Mouse (Mus musculus) intestine, embryonic 15.5 days (tissue): ENCODE measurements around the gene Ifngr2. TPM values are rescaled to one million over a fixed set of nuclear protein-coding genes. Genes with fewer than 3 reads are reported as not detected.

Experiments used
- ATAC-seq: fragments of 200-750 bp; cut with Nextera tagmentation; 2 replicates; pipeline ENCODE4 v1.8.0; 2017; ENCODE audit warnings: moderate TSS enrichment, moderate library complexity
- H3K27ac ChIP-seq: fragments of 300-500 bp; sonication (generic); 2 replicates; pipeline ENCODE4 v1.5.1; 2015; ENCODE audit warnings: mild to moderate bottlenecking, inconsistent platforms
- H3K27me3 ChIP-seq: fragments of 300-500 bp; sonication (generic); replicated peaks from 2 replicates; pipeline ENCODE4 v1.6.1; 2015; ENCODE audit warnings: inconsistent platforms
- H3K36me3 ChIP-seq: fragments of 300-500 bp; sonication (generic); 2 replicates; pipeline ENCODE4 v1.6.1; 2015; ENCODE audit warnings: inconsistent platforms
- H3K4me1 ChIP-seq: fragments of 300-500 bp; sonication (generic); replicated peaks from 2 replicates; pipeline ENCODE4 v1.6.1; 2015; ENCODE audit warnings: inconsistent platforms
- H3K4me2 ChIP-seq: fragments of 300-500 bp; sonication (generic); replicated peaks from 2 replicates; pipeline ENCODE4 v1.6.1; 2015; ENCODE audit warnings: mild to moderate bottlenecking, inconsistent platforms
- H3K4me3 ChIP-seq: fragments of 300-500 bp; sonication (generic); replicated peaks from 2 replicates; pipeline ENCODE4 v1.5.1; 2015; ENCODE audit warnings: inconsistent platforms
- H3K9ac ChIP-seq: fragments of 300-500 bp; sonication (generic); 2 replicates; pipeline ENCODE4 v1.6.1; 2015; ENCODE audit warnings: inconsistent platforms
- H3K9me3 ChIP-seq: fragments of 300-500 bp; sonication (generic); 2 replicates; pipeline ENCODE4 v1.6.1; 2016; ENCODE audit warnings: inconsistent platforms
- WGBS: fragments of 180-500 bp; shearing (Covaris S2); methylation state at CpG from one replicate; pipeline ENCODE4 v1.1.7; 2015; 5-methylcytosine and 5-hydroxymethylcytosine counted together
- polyA plus RNA-seq: library from polyadenylated mRNA; unstranded; fragments of >200 nt; fragmentation: Nextera tagmentation; extraction: Ambion mirVana; gene quantifications from 2 replicates; pipeline ENCODE4 v1.2.1, GENCODE M21; 2015

Gene Ifngr2
- polyA plus RNA-seq, 1 experiment from 2014 or later: 76.4 TPM

DNA sequence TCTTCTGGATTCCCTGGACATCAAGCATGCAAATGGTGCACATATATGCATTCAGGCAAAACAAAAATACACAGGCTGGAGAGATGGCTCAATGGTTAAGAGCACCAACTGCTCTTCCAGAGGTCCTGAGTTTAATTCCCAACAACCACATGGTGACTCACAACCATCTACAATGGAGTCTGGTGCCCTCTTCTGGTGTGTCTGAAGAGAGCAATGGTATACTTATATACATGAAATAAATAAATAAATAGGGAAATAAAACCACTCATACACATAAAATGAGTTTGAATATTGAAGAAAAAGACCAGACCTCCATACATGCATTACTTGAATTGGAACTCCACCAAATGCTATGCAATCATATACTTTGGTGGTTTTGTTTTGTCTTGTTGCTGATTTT, 52.4 kb downstream of the Ifngr2 start:
- H3K27me3 ChIP-seq: no peaks in the 10 kb centered on the region

DNA sequence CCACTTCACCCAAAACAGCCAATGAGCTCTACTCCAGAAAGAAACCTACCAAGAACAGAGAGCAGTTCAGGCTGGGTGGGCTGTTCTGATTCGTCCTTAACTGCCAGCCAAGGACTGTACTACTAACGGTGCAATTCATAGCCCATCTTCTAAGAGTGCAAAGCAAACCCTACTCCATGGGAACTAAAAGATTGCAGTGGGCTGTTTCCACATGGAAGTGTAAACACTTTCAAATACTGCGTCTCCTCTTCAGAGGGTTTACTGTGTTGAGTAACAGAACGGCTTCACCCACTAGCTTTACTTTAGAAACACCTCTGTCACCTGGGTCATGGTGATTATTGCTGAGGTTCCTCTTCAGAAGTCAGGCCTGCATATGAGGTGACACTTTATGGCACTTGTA, 54.2 kb downstream of the Ifngr2 start:
- 31% methylated on average over 4 of the region's 4 CpGs for WGBS

More for the DNA sequence above, 52.4 kb downstream of the Ifngr2 start:
- no peak overlapping the region for H3K4me2 ChIP-seq
- H3K36me3 ChIP-seq: no peaks in the 10 kb centered on the region
- H3K9ac ChIP-seq: no peak overlapping the region
- no peak overlapping the region for H3K4me3 ChIP-seq
- no peaks in the 10 kb centered on the region for H3K9me3 ChIP-seq
- no peak for ATAC-seq
- H3K4me1 ChIP-seq: peaks cover 9% of the 10 kb centered on the region
- H3K27ac ChIP-seq: no peak overlapping the region

DNA sequence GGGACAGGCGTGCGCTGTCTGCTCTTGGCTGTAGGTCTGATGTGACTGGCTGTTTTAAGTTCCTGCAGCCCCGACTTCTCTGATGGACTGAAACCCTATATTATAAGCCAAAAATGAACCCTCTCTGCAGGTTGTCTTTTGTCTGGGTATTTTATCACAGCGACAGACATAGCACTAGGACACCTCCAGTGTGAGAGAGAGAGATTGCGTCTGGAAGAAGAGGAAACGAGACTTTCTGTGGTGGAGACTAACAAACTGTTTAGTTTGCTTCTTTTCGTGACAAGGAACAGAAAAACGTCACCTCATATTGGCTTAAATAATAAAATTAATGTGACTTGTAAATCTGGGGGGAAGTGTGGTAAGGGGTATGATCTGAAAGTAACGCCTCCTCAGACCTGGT, 54.8 kb downstream of the Ifngr2 start:
- WGBS: 39% methylated on average over 9 of the region's 9 CpGs
- no peak for ATAC-seq

More for the DNA sequence above, 54.2 kb downstream of the Ifngr2 start:
- Histone ChIP-seq H3K4me2 (no peak overlapping the region), H3K4me3 (no peak overlapping the region), H3K27ac (no peak overlapping the region), H3K9me3 (no peaks in the 10 kb centered on the region), H3K27me3 (no peaks in the 10 kb centered on the region), H3K4me1 (peaks cover 9% of the 10 kb centered on the region), H3K9ac (no peak overlapping the region), H3K36me3 (no peaks in the 10 kb centered on the region)
- ATAC-seq: no peak

DNA sequence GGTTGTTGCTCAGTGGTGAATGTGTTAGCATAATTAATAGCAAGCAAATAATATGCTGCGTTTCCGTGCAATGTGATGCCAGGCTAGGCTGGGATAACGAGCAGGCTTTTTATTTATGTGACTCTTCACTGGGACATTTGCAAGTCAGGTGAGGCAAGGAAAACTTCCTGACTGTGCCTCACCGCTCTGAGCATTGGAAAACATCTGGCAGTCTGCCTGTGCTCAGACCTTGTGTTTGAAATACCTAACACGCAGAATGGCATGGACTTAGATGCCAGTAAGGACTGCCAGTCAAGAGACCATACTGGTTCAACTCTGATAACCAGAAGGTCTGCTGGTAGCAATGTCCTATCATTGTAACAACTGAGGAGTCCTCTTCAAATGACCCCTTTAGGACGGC, 58.3 kb downstream of the Ifngr2 start:
- no peaks in the 10 kb centered on the region for H3K36me3 ChIP-seq
- peaks cover 3% of the 10 kb centered on the region for H3K4me1 ChIP-seq
- no peak for ATAC-seq
- H3K27me3 ChIP-seq: no peaks in the 10 kb centered on the region
- 74% methylated on average over 6 of the region's 6 CpGs for WGBS
- H3K9ac ChIP-seq: no peak overlapping the region
- H3K27ac ChIP-seq: no peak overlapping the region
- H3K4me3 ChIP-seq: no peak overlapping the region
- no peaks in the 10 kb centered on the region for H3K9me3 ChIP-seq
- no peak overlapping the region for H3K4me2 ChIP-seq

More for the DNA sequence above, 54.8 kb downstream of the Ifngr2 start:
- no peaks in the 10 kb centered on the region for H3K36me3 ChIP-seq
- H3K4me3 ChIP-seq: no peak overlapping the region
- no peak overlapping the region for H3K9ac ChIP-seq
- H3K27me3 ChIP-seq: no peaks in the 10 kb centered on the region
- no peaks in the 10 kb centered on the region for H3K9me3 ChIP-seq
- H3K27ac ChIP-seq: no peak overlapping the region
- peaks cover 5% of the 10 kb centered on the region for H3K4me1 ChIP-seq
- no peak overlapping the region for H3K4me2 ChIP-seq

DNA sequence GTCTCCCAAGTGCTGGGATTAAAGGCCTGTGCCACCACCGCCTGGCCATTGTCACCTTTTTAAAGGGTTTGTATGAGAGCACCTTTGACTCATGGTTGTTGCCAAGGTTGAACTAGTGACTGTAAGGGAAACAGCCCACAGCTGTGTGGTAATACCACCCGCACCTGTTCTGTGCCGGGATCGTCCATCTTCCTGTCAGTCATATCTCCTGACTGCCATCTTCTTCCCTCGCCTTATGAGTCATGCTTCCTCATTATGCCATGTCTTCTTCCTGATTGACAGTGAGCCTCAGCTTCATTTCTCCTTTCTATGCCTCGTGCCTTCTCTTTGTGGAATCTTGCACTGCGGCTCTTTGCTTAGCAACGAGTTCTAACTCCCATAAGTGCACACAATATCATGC, 60.1 kb downstream of the Ifngr2 start:
- no peaks in the 10 kb centered on the region for H3K4me1 ChIP-seq
- no peak overlapping the region for H3K9ac ChIP-seq
- no peak overlapping the region for H3K4me3 ChIP-seq
- H3K4me2 ChIP-seq: no peak overlapping the region
- no peak for ATAC-seq
- no peak overlapping the region for H3K27ac ChIP-seq
- no peaks in the 10 kb centered on the region for H3K9me3 ChIP-seq
- no peaks in the 10 kb centered on the region for H3K27me3 ChIP-seq
- H3K36me3 ChIP-seq: no peaks in the 10 kb centered on the region
- WGBS: 84% methylated on average over 8 of the region's 8 CpGs

DNA sequence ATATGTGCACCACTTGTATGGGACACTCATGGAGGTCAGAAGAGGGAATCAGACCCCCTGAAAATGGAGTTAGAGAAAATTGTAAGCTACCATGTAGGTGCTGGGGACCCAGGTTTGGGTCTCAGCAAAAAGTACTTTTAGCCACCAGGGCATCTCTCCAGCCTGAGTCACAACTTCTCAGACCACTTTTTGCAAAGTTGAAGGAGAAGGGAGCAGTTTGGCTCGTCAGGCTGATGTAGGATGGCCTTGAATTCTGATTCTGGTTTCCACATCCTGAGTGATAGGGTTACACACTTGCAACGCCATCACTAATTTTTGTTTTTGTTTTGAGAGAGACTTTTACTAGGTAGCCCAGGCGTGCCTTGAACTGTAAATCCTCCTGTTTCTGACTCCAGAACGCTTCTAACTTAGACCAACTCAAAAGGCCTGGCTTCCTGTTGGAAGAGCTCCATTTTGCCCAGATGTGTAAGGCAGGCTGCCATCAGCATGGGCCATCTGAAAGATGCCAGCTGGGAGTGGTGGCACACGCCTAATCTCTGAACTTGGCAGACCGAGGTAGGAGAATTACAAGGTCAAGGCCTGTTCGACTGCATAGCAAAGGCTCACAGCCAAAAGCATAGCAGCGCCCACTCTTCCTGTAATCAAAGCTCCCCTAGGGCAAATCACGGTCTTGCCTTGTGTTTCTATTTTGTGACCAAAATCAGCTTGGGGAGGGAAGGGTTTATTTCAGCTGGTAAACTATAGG, 62.8 kb downstream of the Ifngr2 start:
- H3K36me3 ChIP-seq: no peaks in the 10 kb centered on the region
- H3K9me3 ChIP-seq: no peaks in the 10 kb centered on the region
- ATAC-seq: no peak
- no peaks in the 10 kb centered on the region for H3K4me1 ChIP-seq
- WGBS: 70% methylated on average over 9 of the region's 9 CpGs
- H3K9ac ChIP-seq: no peak overlapping the region
- no peak overlapping the region for H3K4me2 ChIP-seq
- no peaks in the 10 kb centered on the region for H3K27me3 ChIP-seq
- no peak overlapping the region for H3K4me3 ChIP-seq
- no peak overlapping the region for H3K27ac ChIP-seq

DNA sequence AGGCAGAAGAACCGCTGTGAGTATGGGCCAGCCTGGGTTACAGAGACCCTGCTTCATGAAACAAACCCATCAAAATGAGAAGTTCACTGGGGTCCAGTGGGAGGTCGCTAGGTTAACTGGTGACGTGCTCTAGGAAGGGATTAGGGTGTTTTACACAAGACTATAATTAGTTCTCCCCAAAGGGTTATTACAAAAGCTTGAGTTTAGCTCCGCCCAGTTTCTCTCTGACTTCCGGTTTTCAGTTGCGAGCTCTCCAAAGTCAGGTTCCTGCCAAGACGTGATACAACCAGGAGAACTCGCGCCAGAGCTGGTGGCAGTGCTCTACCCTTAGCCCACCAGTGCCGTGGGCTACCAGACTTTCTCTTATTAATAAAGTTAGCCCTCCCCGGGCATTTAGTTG, 64.4 kb downstream of the Ifngr2 start:
- no peaks in the 10 kb centered on the region for H3K27me3 ChIP-seq
- H3K27ac ChIP-seq: no peak overlapping the region
- WGBS: 69% methylated on average over 11 of the region's 11 CpGs
- no peak overlapping the region for H3K4me2 ChIP-seq
- no peak for ATAC-seq
- H3K4me1 ChIP-seq: no peaks in the 10 kb centered on the region
- no peaks in the 10 kb centered on the region for H3K9me3 ChIP-seq
- no peak overlapping the region for H3K4me3 ChIP-seq
- no peak overlapping the region for H3K9ac ChIP-seq
- H3K36me3 ChIP-seq: no peaks in the 10 kb centered on the region

DNA sequence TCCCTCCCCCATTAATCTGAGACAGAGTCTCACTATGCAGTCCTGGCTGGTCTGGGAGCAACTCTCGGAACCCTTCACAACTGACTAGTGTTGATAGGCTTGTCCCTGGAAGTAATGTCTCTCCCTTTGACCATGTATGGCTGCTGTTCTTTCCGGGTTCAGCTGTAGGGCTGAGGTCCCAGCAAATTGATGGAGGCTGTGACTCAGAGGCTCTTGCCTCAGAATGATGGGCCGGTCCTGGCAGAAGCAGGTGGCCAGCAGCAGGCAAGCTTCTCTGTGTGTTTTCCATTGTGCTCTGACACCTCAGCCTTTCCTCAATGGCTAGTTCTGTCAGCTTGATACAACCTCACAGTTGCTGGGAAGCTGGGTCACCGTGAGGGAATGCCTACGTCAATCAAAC, 65.7 kb downstream of the Ifngr2 start:
- H3K9me3 ChIP-seq: no peaks in the 10 kb centered on the region

DNA sequence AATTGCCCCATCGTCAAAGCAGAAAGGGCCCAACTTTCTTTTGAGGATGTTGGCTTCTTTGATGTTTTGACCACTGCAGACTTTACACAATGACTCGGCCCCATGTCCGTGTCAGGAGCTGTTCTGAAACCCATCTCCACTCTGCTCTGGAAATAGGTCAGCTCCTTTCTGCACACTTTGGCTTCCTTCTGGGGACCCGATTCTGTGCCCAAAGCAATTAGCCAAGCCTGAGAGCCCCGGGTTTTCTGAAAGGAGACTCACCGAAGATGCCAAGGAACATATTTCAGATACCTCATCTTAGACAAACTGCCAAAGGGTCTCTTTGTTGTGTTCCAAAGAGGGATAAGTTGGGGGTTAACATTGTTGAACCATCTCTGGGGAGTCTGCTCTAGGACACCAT, 67.7 kb downstream of the Ifngr2 start:
- Histone ChIP-seq H3K4me2 (no peak overlapping the region), H3K9me3 (no peaks in the 10 kb centered on the region), H3K4me1 (no peaks in the 10 kb centered on the region), H3K27me3 (no peaks in the 10 kb centered on the region), H3K9ac (no peak overlapping the region), H3K27ac (no peak overlapping the region), H3K36me3 (no peaks in the 10 kb centered on the region), H3K4me3 (no peak overlapping the region)
- no peak for ATAC-seq
- 82% methylated on average over 6 of the region's 6 CpGs for WGBS

More for the DNA sequence above, 65.7 kb downstream of the Ifngr2 start:
- Histone ChIP-seq H3K4me1 (no peaks in the 10 kb centered on the region), H3K27ac (no peak overlapping the region), H3K36me3 (no peaks in the 10 kb centered on the region), H3K9ac (no peak overlapping the region), H3K4me3 (no peak overlapping the region), H3K27me3 (no peaks in the 10 kb centered on the region), H3K4me2 (no peak overlapping the region)
- WGBS: 68% methylated on average over 5 of the region's 5 CpGs
- ATAC-seq: no peak

Other genes starting within 250 kb of the Ifngr2 start
- gene Ifnar2, start 174.3 kb upstream of the Ifngr2 start, polyA plus RNA-seq: 43.9 and 44.5 TPM in 2 replicates
- gene Gm21970, start 155.4 kb upstream of the Ifngr2 start, polyA plus RNA-seq: not detected in 2 replicates
- gene Il10rb, start 140.9 kb upstream of the Ifngr2 start, polyA plus RNA-seq: 64.8 and 74.4 TPM in 2 replicates
- 40.1 and 42.0 TPM in 2 replicates for gene Ifnar1, start 61.8 kb upstream of the Ifngr2 start, polyA plus RNA-seq
- 31.7 and 32.2 TPM in 2 replicates for gene Tmem50b, start 50.7 kb downstream of the Ifngr2 start, polyA plus RNA-seq
- 2.1 and 2.5 TPM in 2 replicates for gene Dnajc28, start 72.0 kb downstream of the Ifngr2 start, polyA plus RNA-seq
- gene Gart, start 99.9 kb downstream of the Ifngr2 start, polyA plus RNA-seq: 107 and 110 TPM in 2 replicates
- gene Son, start 100.4 kb downstream of the Ifngr2 start, polyA plus RNA-seq: 100 and 101 TPM in 2 replicates
- gene Donson, start 141.7 kb downstream of the Ifngr2 start, polyA plus RNA-seq: 16.3 and 17.6 TPM in 2 replicates
- gene Cryzl1, start 181.9 kb downstream of the Ifngr2 start, polyA plus RNA-seq: 64.1 and 68.7 TPM in 2 replicates
- gene Itsn1, start 182.2 kb downstream of the Ifngr2 start, polyA plus RNA-seq: 16.2 and 16.4 TPM in 2 replicates